Mouse (Mus musculus) spleen, adult 2 months (tissue): ENCODE data around the gene Cdh15. TPM values are rescaled to one million over a fixed set of nuclear protein-coding genes. Genes with fewer than 3 reads are reported as not detected.

Source experiments
- DNase-seq, 2 experiments: peaks; one replicate each; pipeline versions ENCODE4 v3.0.0 to v3.0.0-alpha.2; 2012 to 2021; ENCODE audit warnings: low spot score in 2 of 2, low read depth in 1 of 2
- H3K27ac ChIP-seq: fragments of 200-500 bp; 2 replicates; pipeline ENCODE4 v1.5.1; 2012; ENCODE audit warnings: low read length, inconsistent platforms; ENCODE audit not compliant: insufficient read depth
- H3K27me3 ChIP-seq: fragments of 200-500 bp; 2 replicates; pipeline ENCODE4 v1.6.1; 2012; ENCODE audit warnings: mild to moderate bottlenecking, moderate library complexity, low read length, inconsistent platforms; ENCODE audit not compliant: control insufficient read depth, insufficient read depth
- H3K36me3 ChIP-seq: fragments of 200-500 bp; 2 replicates; pipeline ENCODE4 v1.6.1; 2012; ENCODE audit warnings: mild to moderate bottlenecking, low read length, inconsistent platforms; ENCODE audit not compliant: control insufficient read depth, insufficient read depth
- H3K4me1 ChIP-seq: fragments of 200-500 bp; 2 replicates; pipeline ENCODE4 v1.6.1; 2011; ENCODE audit warnings: inconsistent platforms; ENCODE audit not compliant: control insufficient read depth, insufficient read depth, insufficient read length
- H3K4me3 ChIP-seq: fragments of 200-500 bp; 2 replicates; pipeline ENCODE4 v1.5.1; 2011; ENCODE audit warnings: mild to moderate bottlenecking, inconsistent platforms; ENCODE audit not compliant: insufficient read depth, insufficient read length; ENCODE audit errors: extremely low read depth
- CTCF ChIP-seq: fragments of 200-500 bp; IDR thresholded peaks from 2 replicates; pipeline ENCODE4 v1.5.1; 2011; ENCODE audit warnings: mild to moderate bottlenecking, inconsistent platforms; ENCODE audit not compliant: insufficient read depth, insufficient read length, insufficient replicate concordance; ENCODE audit errors: extremely low read depth
- POLR2A ChIP-seq: fragments of 200-500 bp; IDR thresholded peaks from 2 replicates; pipeline ENCODE4 v1.6.1; 2011; ENCODE audit warnings: low read depth, low read length, inconsistent platforms
- WGBS: fragments of 180-500 bp; shearing (Covaris S2); methylation state at CpG from one replicate; pipeline ENCODE4 v1.1.7; 2018; 5-methylcytosine and 5-hydroxymethylcytosine counted together
- polyA plus RNA-seq: library from polyadenylated mRNA; depleted of rRNA; stranded (reverse); fragments of >200 nt; gene quantifications from 2 replicates; pipeline ENCODE4 v1.2.3, GENCODE M21; 2012

The Cdh15 gene
- polyA plus RNA-seq, 1 experiment, result not detected

DNA sequence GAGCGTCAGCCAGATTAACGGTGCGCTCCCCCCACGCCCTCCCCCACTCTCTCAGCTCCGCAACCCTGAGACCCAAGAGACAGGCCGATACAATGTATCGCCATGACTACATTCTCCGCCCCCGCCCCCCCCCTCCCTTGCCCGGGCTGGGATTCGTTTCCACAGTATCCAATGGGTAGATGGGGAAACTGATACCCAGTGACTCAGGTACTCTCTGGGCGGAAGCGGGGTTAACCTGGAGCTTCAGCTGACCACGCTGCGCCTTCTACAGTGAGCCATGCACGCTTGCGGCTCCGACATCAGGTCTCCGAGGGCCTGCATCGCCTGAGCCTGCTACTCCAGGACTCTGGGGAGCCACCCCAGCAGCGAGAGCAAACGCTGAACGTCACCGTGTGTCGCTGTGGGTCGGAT, 17.0 kb downstream of the Cdh15 start:
- no peak for DNase-seq
- Histone ChIP-seq H3K27ac (no peak overlapping the region), H3K36me3 (no peaks in the 10 kb centered on the region), H3K27me3 (no peaks in the 10 kb centered on the region), H3K4me3 (no peak overlapping the region; the same call in 1 of the 2 replicates), H3K4me1 (peaks cover 3% of the 10 kb centered on the region; the same call in 1 of the 2 replicates)
- 56% methylated on average over 26 of the region's 26 CpGs for WGBS
- TF ChIP-seq CTCF (no peak), POLR2A (no peak)

DNA sequence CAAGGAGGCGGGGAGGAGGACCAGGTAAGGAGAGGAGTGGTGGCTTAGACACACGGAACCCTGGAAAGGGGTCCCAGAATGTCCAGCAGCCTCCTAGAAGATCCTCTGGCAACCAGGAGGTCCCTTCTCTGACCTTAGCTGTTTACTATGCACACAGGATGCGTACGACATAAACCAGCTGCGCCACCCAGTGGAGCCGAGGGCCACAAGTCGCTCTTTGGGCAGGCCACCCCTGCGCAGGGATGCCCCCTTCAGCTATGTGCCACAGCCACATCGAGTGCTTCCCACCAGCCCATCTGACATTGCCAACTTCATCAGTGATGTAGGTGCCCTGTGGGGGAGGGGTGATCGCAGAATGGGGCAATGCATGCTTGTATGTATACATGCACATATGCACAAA, 17.7 kb downstream of the Cdh15 start:
- DNase-seq, result no peak
- Histone ChIP-seq H3K4me1 (peaks cover 8% of the 10 kb centered on the region; the same call in 1 of the 2 replicates), H3K27me3 (no peaks in the 10 kb centered on the region), H3K36me3 (no peaks in the 10 kb centered on the region), H3K27ac (no peak overlapping the region), H3K4me3 (no peak overlapping the region)
- 60% methylated on average over 10 of the region's 10 CpGs for WGBS
- TF ChIP-seq POLR2A (no peak), CTCF (no peak; the same call in 1 of the 2 replicates)

DNA sequence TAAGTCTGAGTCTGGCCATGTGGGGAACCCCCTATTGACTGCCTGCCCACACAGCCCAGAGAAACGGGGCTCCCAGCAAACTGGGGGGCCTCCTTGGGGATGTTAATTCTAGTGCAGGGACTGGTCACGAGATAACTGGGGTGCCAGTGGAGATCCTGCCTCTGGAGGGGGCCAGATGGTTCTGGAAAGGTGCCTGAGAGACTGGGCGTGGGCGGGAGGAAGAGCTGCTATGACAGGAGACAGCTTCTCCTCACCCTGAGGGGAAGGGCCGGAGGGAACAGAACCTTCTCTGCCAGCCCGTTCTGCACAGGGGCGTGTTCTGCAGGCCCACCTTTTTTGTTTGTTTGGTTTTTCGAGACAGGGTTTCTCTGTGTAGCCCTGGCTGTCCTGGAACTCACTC, 18.5 kb downstream of the Cdh15 start:
- Histone ChIP-seq H3K27me3 (no peaks in the 10 kb centered on the region), H3K4me3 (no peak overlapping the region), H3K36me3 (no peaks in the 10 kb centered on the region), H3K4me1 (peaks cover 8% of the 10 kb centered on the region; the same call in 1 of the 2 replicates), H3K27ac (no peak overlapping the region)
- no peak for DNase-seq
- TF ChIP-seq CTCF, result no peak
- no peak for TF ChIP-seq POLR2A
- WGBS, result 59% methylated on average over 8 of the region's 8 CpGs

DNA sequence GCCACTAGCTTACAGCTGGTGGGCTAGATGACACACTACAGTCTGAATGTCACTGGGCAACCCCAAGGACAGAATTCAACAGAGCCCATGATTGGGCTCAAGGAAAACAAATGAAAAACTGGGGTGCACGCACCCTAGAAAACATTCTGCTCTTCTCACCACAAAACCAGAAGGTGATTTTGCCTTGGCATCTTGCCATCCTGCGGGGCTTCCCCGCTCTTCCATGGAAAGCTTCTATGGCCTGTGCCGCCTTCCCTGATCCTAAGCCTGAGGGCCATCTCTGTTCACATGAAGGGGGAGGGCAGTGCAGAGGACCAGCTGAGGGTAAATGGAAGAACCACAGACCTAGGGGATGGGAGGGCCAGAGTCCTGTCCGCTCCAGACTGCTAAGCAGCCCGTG, 20.2 kb downstream of the Cdh15 start:
- no peak for DNase-seq
- TF ChIP-seq CTCF (no peak), POLR2A (no peak)
- no peak overlapping the region for H3K27ac ChIP-seq
- WGBS, result 93% methylated on average over 6 of the region's 6 CpGs
- H3K4me3 ChIP-seq, result no peak overlapping the region
- H3K36me3 ChIP-seq, result no peaks in the 10 kb centered on the region
- peaks cover 13% of the 10 kb centered on the region; the same call in 1 of the 2 replicates for H3K4me1 ChIP-seq
- H3K27me3 ChIP-seq, result no peaks in the 10 kb centered on the region

DNA sequence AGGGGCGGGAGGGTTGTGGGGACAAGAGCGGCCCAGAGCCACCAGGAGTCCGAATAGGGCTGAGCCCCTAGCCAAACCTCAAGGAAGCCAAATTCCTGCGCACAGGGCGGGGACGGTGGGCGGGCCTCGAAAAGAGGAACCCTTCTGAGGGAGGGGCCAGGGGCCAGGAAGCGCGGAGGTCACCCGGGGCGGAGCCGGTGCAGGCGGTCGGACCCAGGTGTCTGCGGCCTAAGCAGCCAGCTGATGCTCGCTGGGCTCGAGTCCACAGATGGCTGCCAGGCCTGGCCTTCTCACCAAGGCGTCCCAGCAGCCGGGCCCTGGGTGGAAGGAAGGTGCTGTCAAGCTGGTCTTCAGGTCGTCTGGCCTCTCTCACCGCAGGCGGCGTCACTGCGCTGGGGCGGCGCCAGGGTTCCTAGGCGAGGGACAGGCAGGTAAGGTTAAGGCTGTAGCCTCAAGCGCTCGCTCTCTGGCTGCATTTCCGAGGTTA, 22.7 kb downstream of the Cdh15 start:
- H3K4me3 ChIP-seq, result peak overlapping the region; percentile 65
- TF ChIP-seq CTCF, result no peak
- peak; percentile 45; the same call in 1 of the 2 replicates for TF ChIP-seq POLR2A
- no peaks in the 10 kb centered on the region for H3K27me3 ChIP-seq
- H3K27ac ChIP-seq, result peak overlapping the region; percentile 69
- DNase-seq, result peak; percentile 72 to 92
- WGBS, result 4% methylated on average over 31 of the region's 31 CpGs
- H3K36me3 ChIP-seq, result no peaks in the 10 kb centered on the region
- peaks cover 18% of the 10 kb centered on the region; the same call in 1 of the 2 replicates for H3K4me1 ChIP-seq

DNA sequence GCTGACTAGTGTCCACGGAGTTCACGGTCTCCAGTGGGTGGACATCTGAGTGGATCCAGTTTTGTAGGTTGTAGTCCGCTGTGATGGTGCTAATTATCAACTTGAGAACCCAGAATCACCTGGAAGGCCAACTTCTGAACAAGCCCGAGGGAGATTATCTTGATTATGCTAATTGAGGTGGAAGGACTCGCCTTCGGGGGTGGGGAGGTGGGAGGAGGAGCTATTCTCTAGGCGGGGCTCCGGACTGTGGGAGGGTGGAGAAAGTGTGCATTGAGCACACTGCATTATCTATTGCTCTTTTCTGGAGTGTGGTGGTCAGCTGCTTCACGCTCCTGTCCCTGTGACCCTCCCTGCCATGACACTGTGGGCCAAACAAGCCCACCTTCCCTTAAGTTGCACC, 23.9 kb downstream of the Cdh15 start:
- no peak for DNase-seq
- Histone ChIP-seq H3K4me3 (no peak overlapping the region), H3K27ac (no peak overlapping the region), H3K27me3 (no peaks in the 10 kb centered on the region), H3K4me1 (peaks cover 18% of the 10 kb centered on the region; the same call in 1 of the 2 replicates), H3K36me3 (no peaks in the 10 kb centered on the region)
- TF ChIP-seq POLR2A, result no peak
- TF ChIP-seq CTCF, result no peak
- WGBS, result 76% methylated on average over 9 of the region's 9 CpGs

DNA sequence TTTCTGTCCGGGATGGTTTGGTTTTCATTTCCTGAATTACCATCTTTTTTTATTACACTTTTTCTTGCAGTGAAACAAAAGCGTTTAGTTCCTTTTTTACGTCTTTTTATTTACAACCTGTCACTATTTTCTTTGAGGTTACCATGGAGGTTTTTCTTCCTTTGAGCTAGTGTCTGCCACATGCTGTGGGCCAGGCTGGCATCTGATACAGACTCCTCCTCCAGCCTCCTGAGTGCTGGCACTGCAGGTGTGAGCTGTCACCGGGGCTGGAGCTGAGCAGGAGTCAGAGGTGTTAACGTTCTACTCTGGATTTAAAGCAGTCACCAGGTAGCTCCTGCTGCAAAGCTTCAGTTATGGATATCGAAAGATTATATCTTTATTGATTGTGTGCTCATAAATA, 25.4 kb downstream of the Cdh15 start:
- H3K27ac ChIP-seq, result no peak overlapping the region
- TF ChIP-seq POLR2A (no peak), CTCF (no peak)
- H3K4me3 ChIP-seq, result no peak overlapping the region
- 15% methylated on average over 6 of the region's 6 CpGs for WGBS
- peaks cover 18% of the 10 kb centered on the region; the same call in 1 of the 2 replicates for H3K4me1 ChIP-seq
- no peaks in the 10 kb centered on the region for H3K27me3 ChIP-seq
- no peaks in the 10 kb centered on the region for H3K36me3 ChIP-seq
- DNase-seq, result peak in 1 of 2 experiments; percentile 28
